ENCODE assay signal across 18 mouse cellular contexts in the genomic region with DNA sequence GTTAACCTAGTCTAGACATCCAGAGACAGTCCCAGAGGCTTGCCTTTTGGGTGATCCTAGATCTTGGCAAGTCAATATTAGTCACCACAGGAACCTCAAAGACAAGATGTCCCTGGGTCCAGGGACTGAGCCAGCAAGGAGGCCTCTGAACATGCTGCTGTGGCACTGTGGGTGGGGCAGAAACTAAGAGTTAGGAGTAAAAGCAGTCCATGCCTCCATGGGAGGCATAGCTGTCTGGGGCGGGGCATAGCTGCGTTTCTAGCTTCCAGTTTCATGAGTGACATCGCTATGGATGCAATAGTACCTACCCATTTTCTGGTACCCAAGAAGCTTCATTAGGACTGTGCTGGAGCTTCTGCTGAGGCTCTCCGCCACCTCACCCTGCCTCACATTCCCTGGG.
DNase-seq lines count a peak whose midpoint lies in the region; ATAC-seq and TF ChIP-seq lines count a peak whose summit lies in the region.
"Had no signal": no experiment of that assay in that cellular context is flagged by ENCODE, and none has a peak within 500 bp of the region (broad histone marks: within the 10 kb centered on the region; RNA-seq: fewer than 3 reads in every experiment).

No protein-coding gene starts in this region.

- intact Hi-C loops in heart, adult 2 months (cut with DNase I): no loop called here
- intact Hi-C loops in heart, postnatal 14 days (cut with DNase I): no loop called here

- TF ChIP-seq POLR2A in heart, adult 2 months (IDR thresholded peaks at IDR 0.05; ENCODE audit: insufficient read depth, low read depth, low read length): no peak

- no peaks in the 10 kb centered on the region for H3K9me3 ChIP-seq in neural tube, embryonic 13.5 days
- H3K9me3 ChIP-seq in neural tube, embryonic 15.5 days (replicated peaks): no peaks in the 10 kb centered on the region
- H3K9me3 ChIP-seq in hindbrain, embryonic 16.5 days (ENCODE audit: control insufficient read depth, low read length): no peaks in the 10 kb centered on the region
- no peaks in the 10 kb centered on the region for H3K9me3 ChIP-seq in stomach, postnatal 0 days (ENCODE audit: control insufficient read depth, low read length)
- H3K9me3 ChIP-seq: limb, embryonic 12.5 days; liver, embryonic 13.5 days had no signal

- H3K4me2 ChIP-seq in neural tube, embryonic 13.5 days: no peak overlapping the region
- no peak overlapping the region for H3K4me2 ChIP-seq in neural tube, embryonic 15.5 days
- no peak overlapping the region for H3K4me2 ChIP-seq in hindbrain, embryonic 16.5 days (ENCODE audit: low read length)
- no peak overlapping the region for H3K4me2 ChIP-seq in stomach, postnatal 0 days (replicated peaks; ENCODE audit: low read depth)
- H3K4me2 ChIP-seq: limb, embryonic 12.5 days; liver, embryonic 13.5 days; lung, embryonic 14.5 days; midbrain, embryonic 11.5 days had no signal

- peaks cover 3% of the 10 kb centered on the region for H3K4me1 ChIP-seq in heart, adult 2 months (ENCODE audit: control insufficient read depth, insufficient read depth, low read length)
- peaks cover 21% of the 10 kb centered on the region for H3K4me1 ChIP-seq in neural tube, embryonic 13.5 days (replicated peaks)
- peaks cover 22% of the 10 kb centered on the region for H3K4me1 ChIP-seq in neural tube, embryonic 15.5 days
- peaks cover 5% of the 10 kb centered on the region for H3K4me1 ChIP-seq in hindbrain, embryonic 16.5 days (ENCODE audit: control insufficient read depth, insufficient read depth, low read depth, low read length)
- peaks cover 2% of the 10 kb centered on the region; the same call in 1 of the 2 replicates for H3K4me1 ChIP-seq in stomach, postnatal 0 days (replicated peaks; ENCODE audit: control insufficient read depth, insufficient read depth)
- H3K4me1 ChIP-seq: liver, embryonic 13.5 days had no signal

- no peaks in the 10 kb centered on the region for H3K36me3 ChIP-seq in heart, adult 2 months (ENCODE audit: control insufficient read depth, insufficient read depth, low read length)
- no peaks in the 10 kb centered on the region for H3K36me3 ChIP-seq in neural tube, embryonic 13.5 days
- no peaks in the 10 kb centered on the region for H3K36me3 ChIP-seq in neural tube, embryonic 15.5 days
- H3K36me3 ChIP-seq in hindbrain, embryonic 16.5 days (ENCODE audit: control insufficient read depth, insufficient read depth, low read length): no peaks in the 10 kb centered on the region
- H3K36me3 ChIP-seq in stomach, postnatal 0 days (ENCODE audit: control insufficient read depth, insufficient read depth, low read length): no peaks in the 10 kb centered on the region
- H3K36me3 ChIP-seq: limb, embryonic 12.5 days; liver, embryonic 13.5 days had no signal

- DNase-seq in heart, adult 2 months: no peak
- DNase-seq in heart, postnatal 14 days: no peak
- no peak for DNase-seq in stomach, postnatal 0 days (ENCODE audit: low spot score)
- no peak for DNase-seq in frontal cortex, adult 2 months (ENCODE audit: extremely low spot score in 1 of 2, low spot score in 1 of 2)
- DNase-seq in right cerebral cortex, postnatal 14 days: no peak
- DNase-seq: adrenal gland, adult 2 months; B cell, adult 2 months; cerebellum, adult 9-10 months; gastrocnemius, postnatal 10 days; liver, embryonic 13.5 days; lung, embryonic 14.5 days; lung, postnatal 36 days; thymus, postnatal 25 days had no signal

- TF ChIP-seq EP300 in heart, adult 2 months (IDR thresholded peaks at IDR 0.05; ENCODE audit: insufficient read depth, low read depth, low read length): no peak
- TF ChIP-seq EP300 in stomach, postnatal 0 days (optimal IDR thresholded peaks at IDR 0.05): no peak

- H3K4me3 ChIP-seq in heart, adult 2 months: no peak overlapping the region
- no peak overlapping the region for H3K4me3 ChIP-seq in neural tube, embryonic 13.5 days
- no peak overlapping the region for H3K4me3 ChIP-seq in neural tube, embryonic 15.5 days (replicated peaks)
- no peak overlapping the region for H3K4me3 ChIP-seq in hindbrain, embryonic 16.5 days (ENCODE audit: low read length)
- H3K4me3 ChIP-seq in stomach, postnatal 0 days (ENCODE audit: low read depth, low read length): no peak overlapping the region
- H3K4me3 ChIP-seq: limb, embryonic 12.5 days; liver, embryonic 13.5 days had no signal

- H3K9ac ChIP-seq in heart, adult 2 months (ENCODE audit: low read depth, low read length): no peak overlapping the region
- H3K9ac ChIP-seq in neural tube, embryonic 13.5 days: peak overlapping the region; percentile 12; the same call in 1 of the 2 replicates
- no peak overlapping the region for H3K9ac ChIP-seq in neural tube, embryonic 15.5 days (replicated peaks)
- H3K9ac ChIP-seq in hindbrain, embryonic 16.5 days (ENCODE audit: low read depth, low read length): no peak overlapping the region
- H3K9ac ChIP-seq in stomach, postnatal 0 days (ENCODE audit: low read length): peak overlapping the region; percentile 27; the same call in 1 of the 2 replicates
- H3K9ac ChIP-seq: limb, embryonic 12.5 days; liver, embryonic 13.5 days; lung, embryonic 14.5 days had no signal

- H3K27ac ChIP-seq in heart, adult 2 months: peak overlapping the region; percentile 18
- H3K27ac ChIP-seq in neural tube, embryonic 13.5 days (replicated peaks): no peak overlapping the region
- H3K27ac ChIP-seq in neural tube, embryonic 15.5 days (replicated peaks): no peak overlapping the region
- H3K27ac ChIP-seq in hindbrain, embryonic 16.5 days (ENCODE audit: low read depth, low read length): 0 out of 2 replicates have a peak overlapping the region, but pooled peaks have one; percentile 31
- H3K27ac ChIP-seq in stomach, postnatal 0 days (replicated peaks): peak overlapping the region; percentile 86
- H3K27ac ChIP-seq: limb, embryonic 12.5 days; liver, embryonic 13.5 days had no signal

- WGBS in heart, adult 2 months: 91% methylated on average over 4 of the region's 4 CpGs
- WGBS in neural tube, embryonic 13.5 days: 83% methylated on average over 4 of the region's 4 CpGs
- 86% methylated on average over 4 of the region's 4 CpGs for WGBS in neural tube, embryonic 15.5 days
- 83% methylated on average over 4 of the region's 4 CpGs for WGBS in hindbrain, embryonic 16.5 days
- 71% methylated on average over 4 of the region's 4 CpGs for WGBS in stomach, postnatal 0 days

- H3K79me2 ChIP-seq in heart, adult 2 months (replicated peaks; ENCODE audit: control insufficient read depth, insufficient read depth, low read length): no peaks in the 10 kb centered on the region

- no peak for TF ChIP-seq CTCF in heart, adult 2 months (IDR thresholded peaks at IDR 0.05)
- TF ChIP-seq CTCF in stomach, postnatal 0 days (IDR thresholded peaks at IDR 0.05; ENCODE audit: low read depth): no peak

- no peak for ATAC-seq in neural tube, embryonic 13.5 days (ENCODE audit: low read depth)
- ATAC-seq in neural tube, embryonic 15.5 days (ENCODE audit: low FRiP score): no peak
- ATAC-seq in hindbrain, embryonic 16.5 days: no peak
- ATAC-seq in stomach, postnatal 0 days (ENCODE audit: low FRiP score, low TSS enrichment): no peak

- H3K27me3 ChIP-seq in heart, adult 2 months (ENCODE audit: control insufficient read depth, insufficient read depth, low read length): no peaks in the 10 kb centered on the region
- no peaks in the 10 kb centered on the region for H3K27me3 ChIP-seq in neural tube, embryonic 13.5 days
- no peaks in the 10 kb centered on the region for H3K27me3 ChIP-seq in neural tube, embryonic 15.5 days (replicated peaks)
- no peaks in the 10 kb centered on the region for H3K27me3 ChIP-seq in hindbrain, embryonic 16.5 days (replicated peaks; ENCODE audit: control insufficient read depth, insufficient read depth, low read length)
- H3K27me3 ChIP-seq in stomach, postnatal 0 days (ENCODE audit: control insufficient read depth, insufficient read depth, low read length): no peaks in the 10 kb centered on the region

Comparison
In these comparisons a context has a peak if more than half of its experiments do, and no peak if none do; other contexts are left out.
1. H3K9ac ChIP-seq: peak in neural tube, embryonic 13.5 days (single experiment) and stomach, postnatal 0 days (single experiment); none in heart, adult 2 months (single experiment), neural tube, embryonic 15.5 days (single experiment) and hindbrain, embryonic 16.5 days (single experiment).
2. H3K27ac ChIP-seq: peak in heart, adult 2 months (single experiment), hindbrain, embryonic 16.5 days (single experiment) and stomach, postnatal 0 days (single experiment); none in neural tube, embryonic 13.5 days (single experiment) and neural tube, embryonic 15.5 days (single experiment).